Mouse (Mus musculus): ENCODE measurements at regions not wholly inside any gene's neighbourhood (a gene's known extent, or its start where the extent isn't known, plus 50 kb on each side); places are given as distances from the start of the nearest gene placed in this dataset.

DNA sequence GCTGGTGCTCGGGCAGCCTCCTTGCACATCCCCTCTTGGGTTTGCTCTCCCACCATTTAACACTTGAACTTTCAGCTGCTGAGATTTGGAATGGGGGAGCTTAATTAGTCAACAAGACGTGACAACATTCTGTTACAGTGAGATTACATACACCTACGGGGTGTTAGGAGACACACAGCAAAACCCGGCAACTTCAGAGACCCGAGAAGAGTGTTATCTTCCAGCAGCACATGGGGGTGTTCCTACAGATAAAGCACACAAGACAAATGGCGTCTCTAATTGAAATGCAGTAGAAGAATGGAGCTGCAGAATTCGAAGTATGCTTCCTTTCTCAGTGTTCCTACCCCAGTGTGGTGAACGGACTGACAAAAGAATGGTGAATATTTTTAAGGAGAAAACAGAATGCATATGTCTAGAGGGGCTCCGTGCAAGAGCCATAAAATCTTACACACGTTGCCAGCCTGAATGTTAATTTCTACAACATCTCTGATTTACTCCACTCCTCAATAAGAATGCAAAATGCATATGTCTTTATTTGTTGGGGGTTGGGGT, 215.2 kb downstream of the Sox11 start:
- no peaks in the 10 kb centered on the region for H3K4me1 ChIP-seq (ENCODE audit: control insufficient read depth, insufficient read depth, low read depth, low read length)

DNA sequence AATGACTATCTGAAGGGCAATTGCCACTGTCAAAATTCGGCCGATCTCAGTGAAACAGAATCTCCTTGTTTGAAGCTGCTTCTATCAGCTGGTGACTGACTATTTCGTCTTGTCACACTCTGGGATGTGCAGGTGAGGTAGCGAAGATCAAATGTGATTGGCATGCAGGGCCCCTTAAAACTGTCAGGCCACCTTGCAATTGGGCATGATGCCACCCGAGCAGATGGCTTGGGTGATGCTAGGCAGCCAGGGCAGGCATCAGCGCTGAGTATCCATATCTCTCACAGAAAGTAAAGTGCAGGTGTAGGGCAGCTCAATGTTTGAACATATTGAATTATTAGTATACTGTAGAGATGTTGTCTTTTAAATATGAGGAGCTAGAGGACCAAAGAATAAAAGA, 223.8 kb downstream of the Sox11 start:
- Histone ChIP-seq H3K9me3 (ENCODE audit: control insufficient read depth, low read length) (no peaks in the 10 kb centered on the region), H3K9ac (ENCODE audit: low read depth, low read length) (no peak overlapping the region), H3K4me2 (ENCODE audit: low read length) (no peak overlapping the region), H3K27me3 (replicated peaks; ENCODE audit: control insufficient read depth, insufficient read depth, low read length) (no peaks in the 10 kb centered on the region), H3K27ac (ENCODE audit: low read depth, low read length) (no peak overlapping the region), H3K36me3 (ENCODE audit: control insufficient read depth, insufficient read depth, low read length) (no peaks in the 10 kb centered on the region), H3K4me3 (ENCODE audit: low read length) (no peak overlapping the region), H3K4me1 (ENCODE audit: control insufficient read depth, insufficient read depth, low read depth, low read length) (no peaks in the 10 kb centered on the region)
- 65% methylated on average over 6 of the region's 6 CpGs for WGBS
- peak; percentile 30; the same call in 1 of the 2 replicates for ATAC-seq

More for the DNA sequence above, 215.2 kb downstream of the Sox11 start:
- Histone ChIP-seq H3K36me3 (ENCODE audit: control insufficient read depth, insufficient read depth, low read length) (no peaks in the 10 kb centered on the region), H3K9ac (ENCODE audit: low read depth, low read length) (no peak overlapping the region), H3K4me3 (ENCODE audit: low read length) (no peak overlapping the region), H3K27ac (ENCODE audit: low read depth, low read length) (no peak overlapping the region), H3K4me2 (ENCODE audit: low read length) (no peak overlapping the region), H3K27me3 (replicated peaks; ENCODE audit: control insufficient read depth, insufficient read depth, low read length) (no peaks in the 10 kb centered on the region), H3K9me3 (ENCODE audit: control insufficient read depth, low read length) (no peaks in the 10 kb centered on the region)
- WGBS = 30% methylated on average over 10 of the region's 10 CpGs
- ATAC-seq = peak; percentile 40; the same call in 1 of the 2 replicates

DNA sequence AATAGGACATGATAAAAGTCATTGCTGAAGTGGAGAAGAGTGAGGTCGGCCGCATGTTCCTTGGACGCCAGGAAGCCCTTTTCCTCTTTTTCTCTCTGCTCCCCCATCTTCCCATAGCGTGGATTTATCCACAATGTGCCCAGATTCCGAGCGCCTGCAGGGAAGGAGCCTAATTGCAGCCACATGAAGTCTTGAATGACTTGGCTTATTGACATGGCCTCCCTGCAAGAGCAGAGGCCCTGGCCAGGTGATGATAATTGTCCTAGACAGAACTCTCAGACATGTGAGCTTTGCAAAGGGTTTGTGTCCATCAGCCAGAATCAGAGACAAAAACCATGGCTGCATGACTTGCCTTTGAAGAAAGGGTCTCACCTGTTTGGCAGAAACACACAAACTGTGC, 227.0 kb downstream of the Sox11 start:
- ATAC-seq = no peak
- Histone ChIP-seq H3K4me2 (ENCODE audit: low read length) (no peak overlapping the region), H3K9ac (ENCODE audit: low read depth, low read length) (no peak overlapping the region), H3K27ac (ENCODE audit: low read depth, low read length) (no peak overlapping the region), H3K4me3 (ENCODE audit: low read length) (no peak overlapping the region), H3K4me1 (ENCODE audit: control insufficient read depth, insufficient read depth, low read depth, low read length) (no peaks in the 10 kb centered on the region), H3K9me3 (ENCODE audit: control insufficient read depth, low read length) (no peaks in the 10 kb centered on the region), H3K27me3 (replicated peaks; ENCODE audit: control insufficient read depth, insufficient read depth, low read length) (no peaks in the 10 kb centered on the region), H3K36me3 (ENCODE audit: control insufficient read depth, insufficient read depth, low read length) (no peaks in the 10 kb centered on the region)
- 70% methylated on average over 6 of the region's 6 CpGs for WGBS

DNA sequence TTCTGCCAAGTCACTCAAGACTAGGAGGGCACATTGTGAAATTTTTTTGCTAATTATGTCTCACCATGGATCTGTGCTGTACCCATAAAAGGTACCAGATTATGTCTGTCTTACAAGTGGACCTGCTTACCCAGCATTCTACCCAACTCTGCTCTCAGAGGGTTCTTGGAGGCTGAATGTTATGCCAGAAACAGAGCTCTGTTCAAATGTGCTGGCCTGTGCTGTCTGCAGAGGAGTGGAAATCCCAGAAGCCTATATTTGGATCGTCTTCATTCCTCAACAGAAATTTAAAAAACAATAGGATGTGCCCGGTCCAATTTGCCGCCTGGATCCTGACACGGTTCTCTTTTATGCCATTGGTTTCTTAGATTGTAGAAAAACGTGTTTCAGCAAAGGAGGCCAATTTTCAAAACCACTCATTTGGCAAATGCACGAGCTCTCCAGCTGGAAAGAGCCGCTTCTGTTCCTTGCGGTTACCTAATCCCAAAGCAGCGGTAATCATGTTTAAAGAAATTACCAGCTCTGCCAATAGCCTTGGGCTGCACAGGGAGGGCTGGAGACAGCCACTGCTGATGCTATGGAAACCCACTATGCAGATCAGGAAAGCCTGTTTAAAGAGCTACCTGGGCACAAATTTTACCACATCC, 237.3 kb downstream of the Sox11 start:
- Histone ChIP-seq H3K9ac (ENCODE audit: low read depth, low read length) (no peak overlapping the region), H3K27me3 (replicated peaks; ENCODE audit: control insufficient read depth, insufficient read depth, low read length) (no peaks in the 10 kb centered on the region), H3K9me3 (ENCODE audit: control insufficient read depth, low read length) (no peaks in the 10 kb centered on the region), H3K4me1 (ENCODE audit: control insufficient read depth, insufficient read depth, low read depth, low read length) (no peaks in the 10 kb centered on the region), H3K4me2 (ENCODE audit: low read length) (no peak overlapping the region), H3K36me3 (ENCODE audit: control insufficient read depth, insufficient read depth, low read length) (no peaks in the 10 kb centered on the region), H3K27ac (ENCODE audit: low read depth, low read length) (no peak overlapping the region), H3K4me3 (ENCODE audit: low read length) (no peak overlapping the region)
- ATAC-seq = peak; percentile 90
- whole genome bisulfite sequencing = 45% methylated on average over 9 of the region's 9 CpGs

DNA sequence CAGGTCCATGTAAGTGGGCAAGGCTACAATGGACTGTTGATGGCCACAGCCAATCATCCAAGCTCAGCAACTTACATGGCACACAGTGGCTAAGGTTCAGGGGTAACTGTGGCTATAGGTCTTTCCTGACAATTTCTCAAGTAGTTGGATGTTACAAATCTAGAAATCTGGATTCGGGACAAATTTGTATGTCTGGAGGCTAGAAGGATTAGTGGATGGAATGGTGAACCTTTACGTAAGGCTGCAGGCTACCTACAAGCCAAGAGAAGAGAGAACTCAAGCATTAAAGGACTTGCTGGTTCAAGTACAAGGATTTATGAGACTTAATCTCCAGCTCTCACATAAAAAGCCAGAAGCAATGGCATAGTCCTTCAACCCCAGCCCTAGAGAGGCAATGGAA, 239.4 kb downstream of the Sox11 start:
- WGBS = 93% methylated on average over 2 of the region's 2 CpGs
- H3K4me3 ChIP-seq (ENCODE audit: low read length) = no peak overlapping the region
- no peaks in the 10 kb centered on the region for H3K9me3 ChIP-seq (ENCODE audit: control insufficient read depth, low read length)
- H3K9ac ChIP-seq (ENCODE audit: low read depth, low read length) = no peak overlapping the region
- ATAC-seq = no peak
- no peaks in the 10 kb centered on the region for H3K27me3 ChIP-seq (replicated peaks; ENCODE audit: control insufficient read depth, insufficient read depth, low read length)
- no peak overlapping the region for H3K4me2 ChIP-seq (ENCODE audit: low read length)
- H3K27ac ChIP-seq (ENCODE audit: low read depth, low read length) = no peak overlapping the region
- H3K36me3 ChIP-seq (ENCODE audit: control insufficient read depth, insufficient read depth, low read length) = no peaks in the 10 kb centered on the region
- H3K4me1 ChIP-seq (ENCODE audit: control insufficient read depth, insufficient read depth, low read depth, low read length) = no peaks in the 10 kb centered on the region

DNA sequence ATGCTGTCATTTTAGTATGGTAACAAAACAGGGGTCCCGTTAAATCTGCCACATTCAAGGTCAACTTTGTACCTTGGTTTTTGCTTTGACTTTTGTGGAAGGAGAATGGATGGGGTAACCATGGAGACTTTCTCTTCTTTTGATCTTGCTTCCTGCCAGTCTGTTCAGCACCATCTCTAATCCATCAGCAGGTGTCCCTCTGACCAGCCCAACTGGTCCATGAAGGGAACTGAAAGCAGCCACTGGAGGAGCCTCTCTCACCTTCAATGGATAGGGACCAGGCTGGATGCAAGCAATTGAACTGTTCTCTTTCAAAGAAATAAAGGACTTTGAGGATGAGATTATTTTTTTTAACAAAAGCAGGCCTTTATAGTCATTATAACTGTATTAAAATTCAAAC, 253.2 kb downstream of the Sox11 start:
- Histone ChIP-seq H3K27ac (ENCODE audit: low read depth, low read length) (no peak overlapping the region), H3K36me3 (ENCODE audit: control insufficient read depth, insufficient read depth, low read length) (peaks cover 2% of the 10 kb centered on the region), H3K9ac (ENCODE audit: low read depth, low read length) (no peak overlapping the region), H3K27me3 (replicated peaks; ENCODE audit: control insufficient read depth, insufficient read depth, low read length) (no peaks in the 10 kb centered on the region), H3K9me3 (ENCODE audit: control insufficient read depth, low read length) (peaks cover 6% of the 10 kb centered on the region), H3K4me2 (ENCODE audit: low read length) (no peak overlapping the region), H3K4me1 (ENCODE audit: control insufficient read depth, insufficient read depth, low read depth, low read length) (no peaks in the 10 kb centered on the region), H3K4me3 (ENCODE audit: low read length) (no peak overlapping the region)
- WGBS = 49% methylated on average over 1 of the region's 1 CpGs
- no peak for ATAC-seq

DNA sequence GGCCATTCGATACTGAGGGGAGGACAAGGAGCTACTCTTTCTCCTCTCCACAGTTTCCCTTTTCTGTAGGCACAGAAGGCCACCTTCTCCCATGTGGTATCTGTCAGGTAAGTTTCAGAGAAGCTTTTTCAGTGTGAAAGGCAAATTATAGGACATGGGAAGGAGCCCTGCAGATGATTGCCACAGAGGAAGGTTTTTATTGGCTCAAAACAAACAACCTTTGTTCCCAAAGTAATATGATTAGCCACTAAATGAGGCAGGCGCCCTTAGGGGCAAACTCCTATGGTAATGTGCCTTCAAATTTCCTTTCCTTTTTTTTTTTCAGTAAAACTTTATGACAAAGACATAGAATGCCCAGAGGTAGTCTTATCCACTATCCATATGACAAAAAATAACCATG, 256.5 kb downstream of the Sox11 start:
- H3K4me2 ChIP-seq (ENCODE audit: low read length) = no peak overlapping the region
- H3K4me3 ChIP-seq (ENCODE audit: low read length) = no peak overlapping the region
- peaks cover 14% of the 10 kb centered on the region for H3K4me1 ChIP-seq (ENCODE audit: control insufficient read depth, insufficient read depth, low read depth, low read length)
- H3K27me3 ChIP-seq (replicated peaks; ENCODE audit: control insufficient read depth, insufficient read depth, low read length) = no peaks in the 10 kb centered on the region
- WGBS = 78% methylated on average over 2 of the region's 2 CpGs
- ATAC-seq = no peak
- no peaks in the 10 kb centered on the region for H3K36me3 ChIP-seq (ENCODE audit: control insufficient read depth, insufficient read depth, low read length)
- no peak overlapping the region for H3K27ac ChIP-seq (ENCODE audit: low read depth, low read length)
- no peak overlapping the region for H3K9ac ChIP-seq (ENCODE audit: low read depth, low read length)
- H3K9me3 ChIP-seq (ENCODE audit: control insufficient read depth, low read length) = no peaks in the 10 kb centered on the region

DNA sequence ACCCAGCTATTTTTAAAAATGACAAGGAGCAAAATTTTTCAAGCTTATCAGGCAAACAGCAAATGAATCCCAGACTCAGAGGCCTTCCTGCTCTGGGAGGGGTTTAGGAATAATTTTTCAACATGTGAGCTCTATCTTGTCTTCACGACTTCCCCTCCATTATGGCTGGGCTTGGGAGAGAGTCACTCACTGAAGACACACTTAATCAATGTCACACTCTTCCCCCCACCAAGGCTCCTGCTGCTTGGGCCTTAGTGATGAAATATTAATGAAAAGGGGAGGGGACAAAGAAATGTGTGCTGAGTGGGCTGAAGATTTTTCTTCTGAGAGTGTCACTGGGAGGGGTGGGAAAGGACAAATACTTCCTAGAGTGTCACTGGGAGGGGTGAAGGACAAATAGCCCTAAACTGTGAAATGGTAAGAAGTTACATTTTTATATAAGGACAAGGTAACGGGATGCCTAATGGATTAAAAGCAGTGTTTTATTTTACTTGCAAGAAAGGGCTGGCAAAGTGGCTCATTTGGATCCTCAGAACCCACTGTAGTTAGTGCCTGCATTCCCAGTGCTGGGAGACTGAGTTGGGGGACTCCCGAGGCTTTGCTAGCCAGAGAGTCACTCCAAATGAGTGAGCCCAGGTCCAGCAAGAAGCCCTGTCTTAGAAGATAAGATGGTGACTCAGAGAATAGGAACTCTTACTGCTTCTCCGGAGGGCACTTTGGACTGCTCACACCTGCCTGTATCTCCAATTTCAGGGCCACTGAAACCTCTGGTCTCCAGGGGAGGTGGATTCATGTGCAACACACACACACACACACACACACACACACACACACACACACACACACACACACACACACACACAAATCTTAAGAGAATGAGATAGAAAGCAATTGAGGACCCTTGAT, 258.5 kb downstream of the Sox11 start:
- WGBS = 10% methylated on average over 4 of the region's 4 CpGs
- no peaks in the 10 kb centered on the region for H3K36me3 ChIP-seq (ENCODE audit: control insufficient read depth, insufficient read depth, low read length)
- H3K9ac ChIP-seq (ENCODE audit: low read depth, low read length) = 0 out of 2 replicates have a peak overlapping the region, but pooled peaks have one; percentile 28
- no peak overlapping the region for H3K4me3 ChIP-seq (ENCODE audit: low read length)
- H3K27ac ChIP-seq (ENCODE audit: low read depth, low read length) = peak overlapping the region; percentile 75
- no peak overlapping the region for H3K4me2 ChIP-seq (ENCODE audit: low read length)
- peak; percentile 43; the same call in 1 of the 2 replicates for ATAC-seq
- H3K27me3 ChIP-seq (replicated peaks; ENCODE audit: control insufficient read depth, insufficient read depth, low read length) = no peaks in the 10 kb centered on the region
- H3K4me1 ChIP-seq (ENCODE audit: control insufficient read depth, insufficient read depth, low read depth, low read length) = peaks cover 14% of the 10 kb centered on the region
- no peaks in the 10 kb centered on the region for H3K9me3 ChIP-seq (ENCODE audit: control insufficient read depth, low read length)

DNA sequence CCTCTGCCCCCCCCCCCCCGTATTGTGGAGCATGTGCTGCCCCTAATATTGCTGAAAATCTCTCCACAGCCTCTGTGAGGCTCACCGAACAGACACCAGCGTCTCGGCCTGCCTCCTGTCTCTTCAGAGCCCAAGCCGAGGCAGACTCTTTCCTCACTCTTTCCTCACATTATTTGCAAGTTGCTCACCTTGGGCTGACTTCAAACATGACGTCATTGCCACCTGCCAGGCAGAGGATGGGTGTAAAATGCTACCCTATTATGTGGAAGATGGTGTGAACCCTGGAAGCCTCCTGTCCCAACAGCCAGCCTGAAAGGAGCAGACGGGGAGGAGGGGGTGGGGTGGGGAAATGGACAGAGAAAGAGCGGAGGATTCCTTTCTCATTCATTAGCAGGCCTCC, 259.3 kb downstream of the Sox11 start:
- peak overlapping the region; percentile 31 for H3K4me3 ChIP-seq (ENCODE audit: low read length)
- ATAC-seq = peak; percentile 87
- H3K27me3 ChIP-seq (replicated peaks; ENCODE audit: control insufficient read depth, insufficient read depth, low read length) = no peaks in the 10 kb centered on the region
- H3K9ac ChIP-seq (ENCODE audit: low read depth, low read length) = peak overlapping the region; percentile 56
- no peaks in the 10 kb centered on the region for H3K9me3 ChIP-seq (ENCODE audit: control insufficient read depth, low read length)
- 2% methylated on average over 7 of the region's 8 CpGs for WGBS
- H3K4me2 ChIP-seq (ENCODE audit: low read length) = peak overlapping the region; percentile 58
- H3K27ac ChIP-seq (ENCODE audit: low read depth, low read length) = peak overlapping the region; percentile 76
- H3K4me1 ChIP-seq (ENCODE audit: control insufficient read depth, insufficient read depth, low read depth, low read length) = peaks cover 14% of the 10 kb centered on the region
- no peaks in the 10 kb centered on the region for H3K36me3 ChIP-seq (ENCODE audit: control insufficient read depth, insufficient read depth, low read length)

Data from hindbrain, embryonic 16.5 days (tissue).